Mouse (Mus musculus) layer of hippocampus, postnatal 36 days (tissue): ENCODE results near the gene Insl3. TPM values are rescaled to one million over a fixed set of nuclear protein-coding genes. Genes with fewer than 3 reads are reported as not detected.
"Not testable (repeated sequence)": the region's sequence is repeated elsewhere in the genome, so short reads cannot be mapped to it uniquely, and the experiment has no call there.

Source experiments
- DNase-seq, 2 experiments: peaks; one replicate each; pipeline ENCODE4 v3.0.0; 2022
- total RNA-seq, 2 experiments: library from RNA; stranded (reverse); gene quantifications; 2 replicates each; pipeline ENCODE4 v1.2.3; 2021

Insl3 gene
- total RNA-seq, 2 experiments from 2014 or later, result 3.6 TPM; not detected in 1

DNA sequence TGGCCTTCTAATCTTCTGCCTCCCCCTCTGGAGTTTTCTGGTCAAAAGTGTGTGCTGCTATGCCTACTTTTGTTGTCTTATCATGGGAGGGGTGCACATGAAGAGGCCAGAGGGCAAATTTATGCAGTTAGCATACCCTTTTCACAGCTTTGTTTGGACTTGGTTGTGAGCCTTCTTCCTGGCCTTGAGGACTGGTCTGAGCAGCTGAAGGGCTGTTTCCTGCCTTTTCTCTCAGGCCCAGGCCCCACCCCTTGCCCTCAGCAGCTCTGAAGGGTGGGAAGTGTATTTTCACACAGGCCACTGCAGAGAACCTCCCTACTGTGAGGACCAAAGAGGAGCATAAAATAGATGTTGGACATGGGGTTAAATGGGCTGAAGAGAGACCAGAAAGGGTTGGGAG lies 11.5 kb upstream of the Insl3 start:
- no peak for DNase-seq

GRCm38 (mm10) chr8:71678216-71678615 lies 10.8 kb upstream of the Insl3 start:
- no peak for DNase-seq

DNA sequence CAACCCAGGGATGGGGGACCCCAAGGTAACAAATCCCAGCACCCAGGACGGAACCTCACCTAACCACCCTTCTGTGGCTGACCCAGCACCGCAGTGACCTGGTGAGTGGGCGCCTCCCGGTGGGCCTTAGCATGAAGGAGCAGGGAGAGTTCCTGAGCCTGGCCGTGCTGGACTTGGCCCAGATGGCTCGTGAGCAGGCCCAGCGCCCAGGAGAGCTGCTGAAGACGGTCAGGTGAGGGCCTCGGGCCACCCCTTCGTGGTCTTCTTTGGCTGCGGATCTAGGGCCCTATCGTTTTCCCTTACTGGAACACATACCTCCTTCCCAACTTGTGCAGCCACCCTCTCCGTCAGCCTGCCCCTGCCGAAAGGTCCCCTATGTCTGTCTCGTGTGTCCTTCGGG lies 9.9 kb upstream of the Insl3 start:
- no peak for DNase-seq

DNA sequence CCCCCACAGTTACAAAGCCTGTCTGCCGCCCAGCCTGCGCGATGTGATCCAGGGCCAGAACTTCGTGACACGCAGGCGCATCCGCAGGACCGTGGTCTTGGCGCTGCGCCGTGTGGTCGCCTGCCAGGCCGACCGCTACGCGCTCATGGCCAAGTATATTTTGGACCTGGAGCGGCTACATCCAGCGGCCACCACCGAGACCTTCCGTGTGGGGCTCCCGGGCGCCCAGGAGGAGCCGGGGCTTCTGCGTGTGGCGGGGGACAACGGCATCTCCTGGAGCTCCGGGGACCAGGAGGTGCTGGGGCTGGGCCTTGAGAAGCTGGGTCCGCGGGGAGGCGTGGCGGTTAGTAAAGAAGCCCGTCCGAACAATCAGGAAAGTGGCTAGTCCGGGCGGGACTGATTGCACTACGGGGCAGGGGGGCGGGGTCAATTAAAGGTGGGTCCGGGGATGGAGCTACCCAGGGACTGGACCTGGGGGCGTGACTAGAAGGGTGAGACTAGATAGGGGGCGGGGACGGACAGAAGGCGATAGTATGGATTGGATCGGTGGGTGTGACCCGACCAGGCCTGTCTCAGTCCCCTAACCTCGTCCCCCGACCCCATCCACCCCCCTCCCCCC lies 9.4 kb upstream of the Insl3 start:
- no peak for DNase-seq

GRCm38 (mm10) chr8:71680471-71680870 lies 8.5 kb upstream of the Insl3 start:
- no peak for DNase-seq

DNA sequence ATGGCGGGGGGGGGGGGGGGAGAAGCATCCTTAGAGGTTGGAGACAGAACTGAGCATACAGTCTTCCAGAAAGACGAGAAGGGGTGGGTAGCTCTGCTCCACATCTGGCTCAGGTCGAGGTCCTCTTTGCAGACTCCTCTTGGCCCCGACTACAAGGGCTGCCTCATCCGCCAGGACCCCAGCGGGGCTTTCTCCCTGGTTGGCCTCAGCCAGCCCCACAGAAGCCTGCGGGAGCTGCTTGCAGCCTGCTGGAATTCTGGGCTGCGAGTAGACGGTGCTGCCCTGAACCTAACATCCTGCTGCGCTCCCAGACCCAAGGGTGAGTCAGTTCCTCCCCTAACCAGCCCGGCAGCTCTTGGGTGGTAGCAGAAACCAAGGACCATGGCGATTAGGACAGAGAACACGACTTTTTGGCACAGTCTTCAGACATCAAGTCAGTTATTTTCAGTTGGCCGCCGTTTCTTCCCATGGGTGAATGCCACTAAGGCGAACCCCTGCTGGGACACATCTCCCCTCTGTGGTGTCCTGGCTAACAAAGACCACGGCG lies 7.6 kb upstream of the Insl3 start:
- DNase-seq, result no peak

DNA sequence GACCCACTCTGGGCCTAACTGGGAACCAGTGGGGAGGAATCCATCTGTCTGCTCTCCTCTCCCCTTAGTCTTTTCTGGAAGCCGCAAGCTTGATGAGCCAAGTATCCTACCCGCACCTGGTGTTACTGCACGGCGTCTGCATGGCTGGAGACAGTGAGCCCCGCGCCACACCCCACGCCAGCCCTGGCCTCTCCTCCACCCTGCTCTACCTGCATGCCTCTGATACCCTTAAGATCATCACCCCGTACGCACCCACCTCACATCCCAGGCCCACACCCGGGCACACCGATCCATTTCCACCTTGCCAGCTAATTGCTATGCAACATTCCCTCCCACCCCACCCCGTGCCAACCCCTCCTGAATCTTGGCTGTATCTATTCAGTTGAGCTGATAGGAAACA lies 6.2 kb upstream of the Insl3 start:
- DNase-seq, result no peak

GRCm38 (mm10) chr8:71684701-71685100 lies 4.3 kb upstream of the Insl3 start:
- no peak for DNase-seq

DNA sequence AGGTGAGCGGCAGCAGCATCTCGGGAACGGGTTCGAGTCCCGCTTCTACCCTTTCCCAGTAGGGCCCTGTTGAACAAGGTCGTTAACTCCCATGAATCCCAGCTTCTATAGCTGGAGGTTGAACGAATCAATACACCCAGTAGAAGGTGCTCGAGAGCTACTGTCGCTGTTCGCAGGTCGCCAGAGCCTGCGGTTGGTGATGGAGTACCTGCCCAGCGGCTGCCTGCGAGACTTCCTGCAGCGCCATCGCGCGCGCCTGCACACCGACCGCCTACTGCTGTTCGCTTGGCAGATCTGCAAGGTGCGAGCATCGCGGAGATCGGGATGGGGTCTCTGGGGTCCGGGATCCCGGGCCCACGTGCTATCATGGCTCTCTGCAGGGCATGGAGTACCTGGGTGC lies 3.4 kb upstream of the Insl3 start:
- DNase-seq, result no peak

DNA sequence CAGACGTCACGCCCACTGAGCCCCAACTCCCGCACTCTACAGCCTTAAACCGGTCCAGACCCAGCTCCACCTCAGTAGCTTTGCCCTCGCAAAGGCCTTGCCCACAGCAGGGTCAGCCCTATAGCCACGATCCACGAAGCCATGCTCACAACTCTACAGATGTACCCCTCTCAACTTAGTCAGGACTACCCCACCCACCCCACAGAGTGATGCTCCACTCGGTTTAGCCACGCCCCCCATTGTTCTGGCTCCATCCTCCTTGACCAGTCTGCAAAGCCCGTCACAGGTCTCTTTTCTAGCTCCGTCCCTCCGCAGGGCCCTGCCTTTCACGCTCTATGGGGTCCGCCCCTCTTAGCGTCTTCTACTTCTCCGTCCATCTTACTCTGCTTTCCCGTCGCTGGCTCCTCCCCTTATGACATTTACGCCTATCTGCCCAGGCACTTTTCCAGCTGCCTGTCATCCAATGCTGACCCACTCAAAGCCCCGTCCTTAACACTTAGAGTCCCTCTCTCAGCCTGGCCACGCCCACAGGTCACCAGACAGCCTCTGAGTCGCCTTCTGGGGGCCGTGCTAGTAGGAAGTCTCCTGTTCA lies 2.8 kb upstream of the Insl3 start:
- no peak for DNase-seq

- DNase-seq, result no peak
These were observed 1.4 kb upstream of the Insl3 start for GRCm38 (mm10) chr8:71687616-71688015.

GRCm38 (mm10) chr8:71692509-71692908 lies 3.5 kb downstream of the Insl3 start:
- DNase-seq, result no peak

GRCm38 (mm10) chr8:71693166-71694041 lies 4.4 kb downstream of the Insl3 start:
- DNase-seq, result no peak

- DNase-seq, result not testable (repeated sequence)
These were observed 6.4 kb downstream of the Insl3 start for GRCm38 (mm10) chr8:71695456-71695855.

- DNase-seq, result no peak
These were observed 11.7 kb downstream of the Insl3 start for GRCm38 (mm10) chr8:71700493-71701269.

GRCm38 (mm10) chr8:71701414-71702086 lies 12.5 kb downstream of the Insl3 start, which contains the start of gene B3gnt3:
B3gnt3 (minus strand) TSS chr8:71701789.
- no peak for DNase-seq

- DNase-seq, result no peak
These were observed 13.0 kb downstream of the Insl3 start for GRCm38 (mm10) chr8:71702087-71702432.

- DNase-seq, result no peak
These were observed 13.9 kb downstream of the Insl3 start for GRCm38 (mm10) chr8:71702923-71703322.

GRCm38 (mm10) chr8:71703400-71703799 lies 14.4 kb downstream of the Insl3 start:
- DNase-seq, result not testable (repeated sequence)

DNA sequence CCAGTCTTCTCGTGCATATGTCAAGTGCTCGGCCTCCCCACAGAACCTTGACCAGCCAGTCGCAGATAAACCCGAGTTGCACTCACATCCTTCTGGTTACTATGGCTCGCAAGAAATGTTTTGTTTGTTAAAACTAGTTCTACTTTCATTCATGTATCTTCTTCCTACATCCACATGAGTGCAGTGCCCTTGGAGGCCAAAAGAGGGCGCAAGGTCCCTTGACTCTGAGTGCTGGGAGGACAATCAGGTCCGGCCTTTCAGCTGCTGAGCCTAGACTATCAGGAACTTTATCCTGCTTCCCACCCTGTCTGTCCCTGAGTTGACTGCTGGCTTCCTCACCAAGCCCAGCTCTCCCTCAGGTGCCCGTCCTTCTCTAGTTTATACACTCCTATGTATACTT lies 18.9 kb downstream of the Insl3 start:
- no peak for DNase-seq

DNA sequence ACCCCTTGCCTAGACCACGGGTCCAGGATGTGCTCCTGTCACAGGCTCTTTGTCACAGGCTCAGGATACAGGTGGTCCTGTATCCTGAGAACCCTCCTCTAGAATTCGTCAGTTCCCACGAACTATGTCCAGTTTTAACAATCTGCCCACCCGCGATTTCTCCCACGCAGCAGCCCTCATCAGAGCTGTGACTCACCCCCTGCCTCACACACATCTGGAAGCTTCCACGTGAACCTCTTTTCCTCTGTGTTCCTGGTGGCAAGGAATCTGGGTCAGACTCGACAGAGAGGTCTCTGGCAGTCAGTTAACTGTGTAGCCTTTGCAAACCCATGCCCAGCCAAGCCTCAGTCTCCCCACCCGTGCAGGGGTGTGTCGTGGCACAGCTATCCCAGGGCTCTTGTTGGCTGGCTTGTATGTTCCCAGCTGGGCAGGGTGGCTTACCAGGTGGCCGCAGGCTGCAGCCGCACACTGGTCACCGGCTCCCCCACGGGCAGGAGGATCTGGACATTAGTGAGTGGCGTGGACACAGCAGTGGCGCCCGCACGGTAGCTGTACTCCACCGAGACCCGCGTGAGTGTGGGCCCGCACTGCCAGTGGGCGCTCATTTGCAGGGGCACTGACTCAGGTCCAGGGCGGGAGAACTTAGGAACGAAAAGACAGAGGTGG lies 20.3 kb downstream of the Insl3 start:
- no peak for DNase-seq
